Mouse (Mus musculus): ENCODE measurements around the gene Ramp3. TPM values are rescaled to one million over a fixed set of nuclear protein-coding genes. Genes with fewer than 3 reads are reported as not detected.

Gene Ramp3
- total RNA-seq, 2 experiments from 2014 or later, result 2.5 TPM; not detected in 1

DNA sequence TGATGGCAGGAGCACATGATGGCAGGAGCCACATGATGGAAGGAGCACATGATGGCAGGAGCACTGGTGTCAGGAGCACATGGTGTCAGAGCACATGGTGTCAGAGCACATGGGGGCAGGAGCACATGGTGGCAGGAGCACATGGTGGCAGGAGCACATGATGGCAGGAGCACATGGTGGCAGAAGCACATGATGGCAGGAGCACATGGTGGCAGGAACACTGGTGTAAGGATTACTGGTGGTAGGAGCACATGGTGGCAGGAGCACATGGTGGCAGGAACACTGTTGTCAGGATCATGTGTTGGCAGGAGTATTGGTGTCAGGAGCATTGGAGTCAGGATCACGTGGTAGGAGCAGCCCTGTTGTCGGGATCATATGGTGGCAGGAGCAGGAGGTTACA is 52.1 kb downstream of the Ramp3 start:
- ATAC-seq (replicated peaks; ENCODE audit: low FRiP score, poor library complexity, severe bottlenecking), result no peak

DNA sequence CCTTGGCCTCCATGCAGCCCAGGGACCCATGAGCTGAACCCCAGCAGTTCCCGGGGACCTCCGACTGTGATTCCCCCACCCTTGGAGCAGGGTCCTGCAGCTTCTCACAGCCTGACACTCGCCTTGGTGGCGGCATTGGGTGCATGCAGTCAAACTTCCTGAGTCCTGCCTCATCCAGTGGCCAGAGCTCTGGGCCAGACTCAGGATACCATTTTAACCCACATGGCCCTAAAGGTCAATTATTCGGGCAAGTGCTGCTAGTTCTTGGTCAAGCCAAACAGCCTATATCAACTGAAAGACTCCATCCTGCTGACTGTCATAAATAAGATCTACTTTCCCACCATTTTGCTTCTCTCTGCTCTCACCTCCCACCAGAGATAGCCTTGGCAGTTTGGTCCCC is 62.4 kb downstream of the Ramp3 start:
- ATAC-seq (replicated peaks; ENCODE audit: low FRiP score, poor library complexity, severe bottlenecking), result no peak

DNA sequence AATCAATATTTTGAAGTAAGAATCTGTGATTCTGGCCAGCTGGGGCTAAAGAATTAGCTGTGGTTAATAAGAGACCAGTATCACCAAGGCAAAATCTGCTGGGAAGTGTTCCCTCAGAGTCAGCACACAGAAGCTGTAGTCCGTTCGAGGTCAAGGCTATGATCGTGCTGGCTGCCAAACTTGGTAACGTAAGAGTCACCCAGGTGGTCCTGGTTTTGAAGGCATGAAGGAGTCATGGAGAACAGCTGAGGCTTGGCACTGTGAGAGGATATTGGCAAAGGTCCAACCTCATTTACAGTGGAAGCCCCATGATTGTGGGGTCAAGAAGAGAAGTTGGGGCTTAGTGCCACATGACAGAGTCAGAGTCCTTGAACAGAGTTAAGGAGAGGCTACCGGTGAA is 68.6 kb downstream of the Ramp3 start:
- no peak for ATAC-seq (replicated peaks; ENCODE audit: low FRiP score, poor library complexity, severe bottlenecking)

Other genes starting within 250 kb of the Ramp3 start
- 1,149 and 1,152 TPM in 2 replicates for gene Ppia, start 243.1 kb upstream of the Ramp3 start, total RNA-seq (2015; ENCODE audit: low replicate concordance)
- 288 and 328 TPM in 2 replicates for gene Ppia, start 243.1 kb upstream of the Ramp3 start, total RNA-seq (2017; ENCODE audit: low replicate concordance)
- gene H2afv, start 214.1 kb upstream of the Ramp3 start, total RNA-seq (2015; ENCODE audit: low replicate concordance), result 180 and 209 TPM in 2 replicates
- gene H2afv, start 214.1 kb upstream of the Ramp3 start, total RNA-seq (2017; ENCODE audit: low replicate concordance), result 100 and 160 TPM in 2 replicates
- gene Purb, start 182.6 kb upstream of the Ramp3 start, total RNA-seq (2015; ENCODE audit: low replicate concordance), result 40.7 and 50.7 TPM in 2 replicates
- gene Purb, start 182.6 kb upstream of the Ramp3 start, total RNA-seq (2017; ENCODE audit: low replicate concordance), result 41.3 and 43.5 TPM in 2 replicates
- gene Myo1g, start 137.6 kb upstream of the Ramp3 start, total RNA-seq (2015; ENCODE audit: low replicate concordance), result 6.3 and 16.6 TPM in 2 replicates
- gene Myo1g, start 137.6 kb upstream of the Ramp3 start, total RNA-seq (2017; ENCODE audit: low replicate concordance), result 6.3 and 14.6 TPM in 2 replicates
- 18.7 and 30.6 TPM in 2 replicates for gene Ccm2, start 111.6 kb upstream of the Ramp3 start, total RNA-seq (2015; ENCODE audit: low replicate concordance)
- gene Ccm2, start 111.6 kb upstream of the Ramp3 start, total RNA-seq (2017; ENCODE audit: low replicate concordance), result 9.8 and 31.8 TPM in 2 replicates
- gene Nacad, start 52.5 kb upstream of the Ramp3 start, total RNA-seq (2015; ENCODE audit: low replicate concordance), result not detected in 2 replicates
- 0.98 and 2.7 TPM in 2 replicates for gene Nacad, start 52.5 kb upstream of the Ramp3 start, total RNA-seq (2017; ENCODE audit: low replicate concordance)
- gene Tbrg4, start 32.5 kb upstream of the Ramp3 start, total RNA-seq (2015; ENCODE audit: low replicate concordance), result 10.1 and 21.8 TPM in 2 replicates
- 3.1 and 9.2 TPM in 2 replicates for gene Tbrg4, start 32.5 kb upstream of the Ramp3 start, total RNA-seq (2017; ENCODE audit: low replicate concordance)
- gene Wap, start 19.9 kb upstream of the Ramp3 start, total RNA-seq (2015; ENCODE audit: low replicate concordance), result not detected in 2 replicates
- not detected in 2 replicates for gene Wap, start 19.9 kb upstream of the Ramp3 start, total RNA-seq (2017; ENCODE audit: low replicate concordance)
- gene Gm11983, start 179.1 kb downstream of the Ramp3 start, total RNA-seq (2015; ENCODE audit: low replicate concordance), result not detected in 2 replicates
- not detected in 2 replicates for gene Gm11983, start 179.1 kb downstream of the Ramp3 start, total RNA-seq (2017; ENCODE audit: low replicate concordance)